Mouse (Mus musculus) spleen, adult 2 months (tissue): ENCODE measurements around the gene Runx2. TPM values are rescaled to one million over a fixed set of nuclear protein-coding genes. Genes with fewer than 3 reads are reported as not detected.
A peak's percentile ranks its signal among the peaks of the same experiment; 100 is the strongest.

ENCODE experiments used
- DNase-seq, 2 experiments: peaks; one replicate each; pipeline versions ENCODE4 v3.0.0 to v3.0.0-alpha.2; 2012 to 2021; ENCODE audit warnings: low spot score in 2 of 2, low read depth in 1 of 2
- H3K27ac ChIP-seq: fragments of 200-500 bp; 2 replicates; pipeline ENCODE4 v1.5.1; 2012; ENCODE audit warnings: low read length, inconsistent platforms; ENCODE audit not compliant: insufficient read depth
- H3K27me3 ChIP-seq: fragments of 200-500 bp; 2 replicates; pipeline ENCODE4 v1.6.1; 2012; ENCODE audit warnings: mild to moderate bottlenecking, moderate library complexity, low read length, inconsistent platforms; ENCODE audit not compliant: control insufficient read depth, insufficient read depth
- H3K36me3 ChIP-seq: fragments of 200-500 bp; 2 replicates; pipeline ENCODE4 v1.6.1; 2012; ENCODE audit warnings: mild to moderate bottlenecking, low read length, inconsistent platforms; ENCODE audit not compliant: control insufficient read depth, insufficient read depth
- H3K4me1 ChIP-seq: fragments of 200-500 bp; 2 replicates; pipeline ENCODE4 v1.6.1; 2011; ENCODE audit warnings: inconsistent platforms; ENCODE audit not compliant: control insufficient read depth, insufficient read depth, insufficient read length
- H3K4me3 ChIP-seq: fragments of 200-500 bp; 2 replicates; pipeline ENCODE4 v1.5.1; 2011; ENCODE audit warnings: mild to moderate bottlenecking, inconsistent platforms; ENCODE audit not compliant: insufficient read depth, insufficient read length; ENCODE audit errors: extremely low read depth
- CTCF ChIP-seq: fragments of 200-500 bp; IDR thresholded peaks from 2 replicates; pipeline ENCODE4 v1.5.1; 2011; ENCODE audit warnings: mild to moderate bottlenecking, inconsistent platforms; ENCODE audit not compliant: insufficient read depth, insufficient read length, insufficient replicate concordance; ENCODE audit errors: extremely low read depth
- POLR2A ChIP-seq: fragments of 200-500 bp; IDR thresholded peaks from 2 replicates; pipeline ENCODE4 v1.6.1; 2011; ENCODE audit warnings: low read depth, low read length, inconsistent platforms
- WGBS: fragments of 180-500 bp; shearing (Covaris S2); methylation state at CpG from one replicate; pipeline ENCODE4 v1.1.7; 2018; 5-methylcytosine and 5-hydroxymethylcytosine counted together
- polyA plus RNA-seq: library from polyadenylated mRNA; depleted of rRNA; stranded (reverse); fragments of >200 nt; gene quantifications from 2 replicates; pipeline ENCODE4 v1.2.3, GENCODE M21; 2012

The Runx2 gene
- polyA plus RNA-seq, 1 experiment = 11.1 TPM

DNA sequence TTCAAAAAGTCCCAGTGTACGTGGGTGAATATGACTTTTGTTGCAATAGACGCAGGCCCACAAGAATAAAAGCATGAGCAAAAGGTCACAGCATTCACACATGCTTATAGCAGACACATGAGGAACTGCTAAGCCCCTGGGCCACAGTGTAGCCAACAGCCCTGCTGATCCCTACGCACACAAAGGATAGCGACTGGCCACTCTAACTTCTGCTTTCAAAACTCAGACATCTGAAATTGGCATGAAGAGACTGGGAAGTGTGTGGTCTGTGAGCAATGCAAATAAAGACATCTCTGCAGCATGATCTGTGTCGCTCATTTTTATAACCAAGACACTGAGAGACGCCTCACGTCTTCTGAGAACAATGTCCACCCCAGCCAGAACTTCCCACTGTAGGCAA is 150.7 kb downstream of the Runx2 start:
- Histone ChIP-seq H3K27ac (no peak overlapping the region), H3K4me3 (no peak overlapping the region), H3K27me3 (no peaks in the 10 kb centered on the region), H3K36me3 (no peaks in the 10 kb centered on the region), H3K4me1 (peaks cover 5% of the 10 kb centered on the region; the same call in 1 of the 2 replicates)
- no peak for TF ChIP-seq POLR2A
- TF ChIP-seq CTCF = no peak
- no peak for DNase-seq
- WGBS = 50% methylated on average over 7 of the region's 7 CpGs

DNA sequence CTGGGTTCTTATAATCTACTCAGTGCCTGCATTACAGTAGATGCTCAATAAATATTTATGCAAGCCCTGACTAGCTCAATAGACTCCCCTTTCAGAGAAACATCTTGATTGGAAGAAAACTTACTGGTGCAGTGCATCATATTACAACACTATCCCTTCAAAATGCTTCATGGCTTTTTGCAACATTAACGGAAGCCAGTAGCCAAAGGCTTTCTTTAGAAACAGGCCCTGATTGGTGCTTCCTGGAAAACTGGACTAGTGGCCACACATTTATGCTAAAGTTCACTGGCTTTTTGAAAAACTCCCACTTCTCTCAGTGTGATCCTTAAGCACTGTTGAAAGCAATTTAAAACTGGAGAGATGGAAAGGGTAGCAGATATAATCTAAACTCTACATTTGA is 151.4 kb downstream of the Runx2 start:
- H3K4me1 ChIP-seq = peaks cover 5% of the 10 kb centered on the region; the same call in 1 of the 2 replicates

DNA sequence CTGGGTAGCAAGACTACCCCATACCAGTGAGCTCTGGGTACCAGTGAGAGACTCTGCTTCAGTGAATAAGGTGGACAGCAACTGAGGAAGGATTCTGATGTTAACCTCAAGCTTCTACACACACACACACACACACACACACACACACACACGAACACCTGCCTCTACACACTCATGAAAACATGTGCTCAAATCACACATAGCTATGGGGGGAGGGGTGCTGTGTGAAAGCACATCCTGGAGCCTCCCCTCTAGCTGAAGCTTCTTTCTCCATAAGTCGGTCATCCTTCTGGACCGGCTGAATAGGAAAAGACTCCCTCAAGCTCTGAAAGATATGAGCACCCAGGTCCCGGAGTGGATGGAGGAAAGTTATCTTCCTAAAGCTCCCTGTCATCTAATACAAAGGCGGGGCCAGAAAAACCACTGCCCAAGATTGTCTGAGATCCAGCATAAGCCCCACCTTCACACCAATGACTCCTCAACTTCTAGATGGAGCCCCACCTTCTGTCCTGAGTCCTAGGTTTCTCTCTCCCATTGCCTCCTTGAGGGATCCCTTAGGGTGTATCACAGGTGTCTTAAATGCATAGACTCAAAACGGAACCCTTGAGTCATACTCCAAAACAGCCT is 152.4 kb downstream of the Runx2 start:
- Histone ChIP-seq H3K27me3 (no peaks in the 10 kb centered on the region), H3K4me3 (no peak overlapping the region), H3K4me1 (peaks cover 5% of the 10 kb centered on the region; the same call in 1 of the 2 replicates), H3K36me3 (no peaks in the 10 kb centered on the region), H3K27ac (no peak overlapping the region)
- WGBS = 77% methylated on average over 6 of the region's 6 CpGs
- TF ChIP-seq CTCF = no peak
- TF ChIP-seq POLR2A = no peak
- DNase-seq = no peak

More for the DNA sequence above, 151.4 kb downstream of the Runx2 start:
- DNase-seq = no peak
- H3K27me3 ChIP-seq = no peaks in the 10 kb centered on the region
- no peaks in the 10 kb centered on the region for H3K36me3 ChIP-seq
- no peak for TF ChIP-seq POLR2A
- H3K27ac ChIP-seq = no peak overlapping the region
- H3K4me3 ChIP-seq = no peak overlapping the region
- WGBS = 94% methylated on average over 1 of the region's 1 CpGs

GRCm38 (mm10) chr17:44660121-44660806 is 154.3 kb downstream of the Runx2 start:
- no peaks in the 10 kb centered on the region for H3K27me3 ChIP-seq
- H3K27ac ChIP-seq = no peak overlapping the region
- peaks cover 5% of the 10 kb centered on the region; the same call in 1 of the 2 replicates for H3K4me1 ChIP-seq
- DNase-seq = no peak
- H3K4me3 ChIP-seq = no peak overlapping the region
- TF ChIP-seq POLR2A = no peak
- TF ChIP-seq CTCF = no peak
- H3K36me3 ChIP-seq = no peaks in the 10 kb centered on the region
- WGBS = 60% methylated on average over 7 of the region's 7 CpGs

DNA sequence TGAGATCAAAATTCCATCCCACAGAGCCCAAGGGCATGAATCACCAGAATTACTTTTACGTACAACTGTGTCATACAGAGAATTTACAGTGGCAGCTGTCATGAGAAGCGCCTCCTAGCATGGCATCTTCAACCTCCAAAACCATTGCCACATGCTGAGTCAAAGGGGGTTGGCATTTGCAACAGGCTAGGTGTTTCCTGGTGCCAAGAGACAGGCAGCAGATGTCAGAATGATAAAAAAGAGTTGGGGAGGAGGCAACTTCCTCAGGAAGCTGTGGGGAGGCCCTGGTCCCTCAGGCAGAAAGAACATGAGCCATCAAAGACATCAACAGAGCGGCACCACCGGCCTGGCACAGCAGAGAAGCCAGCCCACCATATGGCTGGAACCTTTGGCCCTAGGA is 160.1 kb downstream of the Runx2 start:
- peak; percentile 45 to 55 for DNase-seq
- TF ChIP-seq CTCF = no peak
- TF ChIP-seq POLR2A = no peak
- Histone ChIP-seq H3K4me3 (no peak overlapping the region), H3K27ac (no peak overlapping the region), H3K36me3 (no peaks in the 10 kb centered on the region), H3K27me3 (no peaks in the 10 kb centered on the region), H3K4me1 (peaks cover 9% of the 10 kb centered on the region; the same call in 1 of the 2 replicates)
- 9% methylated on average over 4 of the region's 4 CpGs for WGBS

DNA sequence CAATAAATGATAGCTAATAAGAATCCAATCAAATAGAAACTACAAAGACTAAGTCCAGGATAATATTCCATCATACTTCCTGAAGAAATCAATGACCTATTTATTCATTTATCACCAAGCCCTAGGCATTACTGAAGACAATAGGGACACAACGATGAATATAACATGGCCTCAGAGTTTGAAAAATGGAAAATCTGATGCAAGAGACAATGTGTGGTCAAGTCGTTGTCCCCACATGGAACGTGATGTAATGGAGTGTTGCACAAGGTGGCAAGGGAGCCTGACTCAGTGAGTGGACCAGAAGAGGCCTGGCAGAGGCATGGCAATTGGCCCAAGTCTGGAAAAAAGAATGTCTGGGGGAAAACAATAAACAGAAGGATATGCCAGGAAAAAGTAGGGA is 161.5 kb downstream of the Runx2 start:
- peaks cover 9% of the 10 kb centered on the region; the same call in 1 of the 2 replicates for H3K4me1 ChIP-seq
- no peaks in the 10 kb centered on the region for H3K36me3 ChIP-seq
- WGBS = 77% methylated on average over 3 of the region's 3 CpGs
- TF ChIP-seq CTCF = no peak
- TF ChIP-seq POLR2A = no peak
- H3K27me3 ChIP-seq = no peaks in the 10 kb centered on the region
- no peak for DNase-seq
- H3K4me3 ChIP-seq = no peak overlapping the region
- no peak overlapping the region for H3K27ac ChIP-seq

- Histone ChIP-seq H3K27ac (no peak overlapping the region), H3K4me1 (peaks cover 9% of the 10 kb centered on the region; the same call in 1 of the 2 replicates), H3K36me3 (no peaks in the 10 kb centered on the region), H3K27me3 (no peaks in the 10 kb centered on the region), H3K4me3 (no peak overlapping the region)
- 84% methylated on average over 7 of the region's 7 CpGs for WGBS
- no peak for DNase-seq
- no peak for TF ChIP-seq CTCF
- TF ChIP-seq POLR2A = no peak
Observed at GRCm38 (mm10) chr17:44652054-44652453, 162.5 kb downstream of the Runx2 start.
